12 mouse cellular contexts compared by ENCODE assay signal in genomic region chr12:53832590-53832989, GRCm38 (mm10).
DNase-seq lines count a peak whose midpoint lies in the region; TF ChIP-seq lines count a peak whose summit lies in the region.
"Had no signal": no experiment of that assay in that cellular context is flagged by ENCODE, and none has a peak within 500 bp of the region (broad histone marks: within the 10 kb centered on the region; RNA-seq: fewer than 3 reads in every experiment).

No protein-coding gene starts in this region.

- H3K9ac ChIP-seq in MEL (ENCODE audit: control insufficient read depth, low read depth, low read length, poor library complexity, severe bottlenecking), result no peak overlapping the region
- H3K9ac ChIP-seq: heart, embryonic 15.5 days had no signal

- no peak overlapping the region for H3K4me3 ChIP-seq in MEL (ENCODE audit: control insufficient read depth in 1 of 2, insufficient read depth in 1 of 2, low read depth in 2 of 2, low read length in 2 of 2)
- no peak overlapping the region for H3K4me3 ChIP-seq in kidney, adult 2 months (ENCODE audit: insufficient read depth, low read depth, low read length)
- H3K4me3 ChIP-seq: heart, embryonic 15.5 days had no signal

- H3K36me3 ChIP-seq in MEL (ENCODE audit: control insufficient read depth in 1 of 2, insufficient read depth in 2 of 2, low read length in 2 of 2), result no peaks in the 10 kb centered on the region
- no peaks in the 10 kb centered on the region for H3K36me3 ChIP-seq in kidney, adult 2 months (ENCODE audit: control insufficient read depth, insufficient read depth, low read length)
- H3K36me3 ChIP-seq: heart, embryonic 15.5 days had no signal

- DNase-seq in left cerebral cortex, postnatal 4 days, result peak; percentile 32
- DNase-seq in left cerebral cortex, adult 18-20 months (ENCODE audit: low spot score in 2 of 2), result no peak
- DNase-seq in MEL (ENCODE audit: low read depth, low spot score), result peak; percentile 3
- peak; percentile 69 for DNase-seq in c-Kit-positive CD71-positive TER-119-positive erythroid progenitor cells, embryonic 14.5 days (ENCODE audit: low spot score)
- peak; percentile 86 for DNase-seq in liver
- DNase-seq in adrenal gland, postnatal 10 days, result no peak
- no peak for DNase-seq in urinary bladder, postnatal 4 days (ENCODE audit: low spot score in 2 of 2)
- no peak for DNase-seq in kidney, adult 2 months
- DNase-seq: embryo, embryonic 11 days; kidney, adult 18-20 months; right cerebral cortex, adult 18-20 months had no signal

- H3K27ac ChIP-seq in MEL (ENCODE audit: control insufficient read depth, low read depth, low read length), result no peak overlapping the region
- H3K27ac ChIP-seq in kidney, adult 2 months (ENCODE audit: insufficient read depth, low read depth, low read length), result no peak overlapping the region
- H3K27ac ChIP-seq: heart, embryonic 15.5 days had no signal

- H3K27me3 ChIP-seq in MEL (ENCODE audit: control insufficient read depth in 1 of 2, insufficient read depth in 2 of 2, low read length in 2 of 2), result no peaks in the 10 kb centered on the region
- H3K27me3 ChIP-seq in kidney, adult 2 months (replicated peaks; ENCODE audit: control insufficient read depth, insufficient read depth, low read length), result no peaks in the 10 kb centered on the region
- H3K27me3 ChIP-seq: heart, embryonic 15.5 days had no signal

- TF ChIP-seq POLR2A in MEL (IDR thresholded peaks at IDR 0.05; ENCODE audit: control insufficient read depth in 1 of 2, insufficient read depth in 1 of 2, low read depth in 1 of 2, low read length in 2 of 2, poor library complexity in 1 of 2), result no peak
- TF ChIP-seq POLR2A in kidney, adult 2 months (IDR thresholded peaks at IDR 0.05; ENCODE audit: low read depth, low read length), result no peak

- H3K4me1 ChIP-seq in MEL (ENCODE audit: control insufficient read depth in 1 of 2, insufficient read depth in 2 of 2, low read length in 2 of 2), result no peaks in the 10 kb centered on the region
- H3K4me1 ChIP-seq in kidney, adult 2 months (ENCODE audit: control insufficient read depth, insufficient read depth, low read length), result no peaks in the 10 kb centered on the region
- H3K4me1 ChIP-seq: heart, embryonic 15.5 days had no signal

- TF ChIP-seq EP300 in MEL (IDR thresholded peaks at IDR 0.05; ENCODE audit: low read depth in 1 of 2, low read length in 2 of 2), result no peak

- TF ChIP-seq RAD21 in MEL (IDR thresholded peaks at IDR 0.05; ENCODE audit: low read depth, low read length), result no peak

- TF ChIP-seq CTCF in MEL (IDR thresholded peaks at IDR 0.05 in 2 of 3, conservative IDR thresholded peaks at IDR 0.05 in 1 of 3; ENCODE audit: control insufficient read depth in 1 of 3, insufficient read depth in 1 of 3, low read depth in 2 of 3, low read length in 3 of 3, poor library complexity in 1 of 3, severe bottlenecking in 1 of 3), result no peak
- TF ChIP-seq CTCF in kidney, adult 2 months (conservative IDR thresholded peaks at IDR 0.05; ENCODE audit: insufficient read depth, insufficient read length, low read depth, low read length), result no peak

- no peaks in the 10 kb centered on the region for H3K9me3 ChIP-seq in MEL (replicated peaks; ENCODE audit: insufficient read depth, low read length)
- H3K9me3 ChIP-seq: heart, embryonic 15.5 days had no signal

- 77% methylated on average over 6 of the region's 6 CpGs for WGBS in kidney, adult 2 months

- no peaks in the 10 kb centered on the region for H3K79me2 ChIP-seq in MEL (ENCODE audit: control insufficient read depth, insufficient read depth, low read length, poor library complexity)

- intact Hi-C loops in left cerebral cortex, postnatal 4 days (cut with DNase I), result no loop called here

TF ChIP-seq in MEL, 35 proteins besides CTCF, POLR2A, EP300 and RAD21:
- no peak for TF ChIP-seq KAT2A (conservative IDR thresholded peaks at IDR 0.05; ENCODE audit: low read depth, low read length)
- TF ChIP-seq BHLHE40 (IDR thresholded peaks at IDR 0.05; ENCODE audit: borderline replicate concordance, low read depth, low read length), result no peak
- no peak for TF ChIP-seq CHD1 (IDR thresholded peaks at IDR 0.05; ENCODE audit: low read depth, low read length)
- TF ChIP-seq MAZ (IDR thresholded peaks at IDR 0.05; ENCODE audit: low read depth, low read length), result no peak
- TF ChIP-seq TCF12 (IDR thresholded peaks at IDR 0.05; ENCODE audit: low read depth, low read length), result no peak
- TF ChIP-seq JUND (IDR thresholded peaks at IDR 0.05; ENCODE audit: low read depth, low read length), result no peak
- no peak for TF ChIP-seq USF1 (IDR thresholded peaks at IDR 0.05; ENCODE audit: low read depth, low read length)

Comparison
In these comparisons a context has a peak if more than half of its experiments do, and no peak if none do; other contexts are left out.
1. DNase-seq: peak in left cerebral cortex, postnatal 4 days (single experiment), MEL (single experiment), c-Kit-positive CD71-positive TER-119-positive erythroid progenitor cells, embryonic 14.5 days (single experiment) and liver (single experiment); none in left cerebral cortex, adult 18-20 months (0 of 2), adrenal gland, postnatal 10 days (single experiment), urinary bladder, postnatal 4 days (0 of 2) and kidney, adult 2 months (single experiment).